Mouse (Mus musculus) midbrain, postnatal 0 days (tissue): ENCODE results near the gene Arl3. TPM values are rescaled to one million over a fixed set of nuclear protein-coding genes. Genes with fewer than 3 reads are reported as not detected.
A peak's percentile ranks its signal among the peaks of the same experiment; 100 is the strongest.
"Not testable (repeated sequence)": the region's sequence is repeated elsewhere in the genome, so short reads cannot be mapped to it uniquely, and the experiment has no call there.

Experiments
- ATAC-seq: fragments of 200-750 bp; cut with Nextera tagmentation; 2 replicates; pipeline ENCODE4 v1.8.0; 2017; ENCODE audit warnings: moderate number of reproducible peaks, mild to moderate bottlenecking, moderate TSS enrichment, moderate library complexity; ENCODE audit not compliant: low FRiP score
- DNase-seq: peaks from one replicate; pipeline ENCODE4 v3.0.0-alpha.2; 2015; ENCODE audit warnings: low spot score
- H3K27ac ChIP-seq: fragments of 300-500 bp; sonication (generic); 2 replicates; pipeline ENCODE4 v1.5.1; 2014; ENCODE audit warnings: low read depth, mild to moderate bottlenecking, low read length, mixed read lengths
- H3K27me3 ChIP-seq: fragments of 300-500 bp; sonication (generic); 2 replicates; pipeline ENCODE4 v1.6.1; 2014; ENCODE audit warnings: low read length, control low read depth, mixed read lengths; ENCODE audit not compliant: insufficient read depth
- H3K36me3 ChIP-seq: fragments of 300-500 bp; sonication (generic); 2 replicates; pipeline ENCODE4 v1.6.1; 2014; ENCODE audit warnings: low read length, control low read depth, mixed read lengths; ENCODE audit not compliant: insufficient read depth
- H3K4me1 ChIP-seq: fragments of 300-500 bp; sonication (generic); 2 replicates; pipeline ENCODE4 v1.6.1; 2014; ENCODE audit warnings: mild to moderate bottlenecking, control low read depth, antibody characterized with exemption, low read length, mixed read lengths; ENCODE audit not compliant: insufficient read depth
- H3K4me2 ChIP-seq: fragments of 300-500 bp; sonication (generic); 2 replicates; pipeline ENCODE4 v1.6.1; 2014; ENCODE audit warnings: low read depth, mild to moderate bottlenecking, low read length, mixed read lengths; ENCODE audit not compliant: poor library complexity, severe bottlenecking
- H3K4me3 ChIP-seq: fragments of 300-500 bp; sonication (generic); 2 replicates; pipeline ENCODE4 v1.5.1; 2014; ENCODE audit warnings: low read depth, mild to moderate bottlenecking, low read length, moderate library complexity
- H3K9ac ChIP-seq: fragments of 300-500 bp; sonication (generic); replicated peaks from 2 replicates; pipeline ENCODE4 v1.6.1; 2014; ENCODE audit warnings: mild to moderate bottlenecking, low read length, moderate library complexity, mixed read lengths; ENCODE audit not compliant: poor library complexity, severe bottlenecking
- H3K9me3 ChIP-seq: fragments of 300-500 bp; sonication (generic); 2 replicates; pipeline ENCODE4 v1.6.1; 2016; ENCODE audit warnings: low read length, control low read depth
- CTCF ChIP-seq: IDR thresholded peaks from 2 replicates; pipeline ENCODE4 v1.5.1; 2016; ENCODE audit warnings: antibody characterized with exemption, mild to moderate bottlenecking
- WGBS: fragments of 180-500 bp; shearing (Covaris S2); extraction: QIAGEN DNeasy Blood & Tissue Kit; methylation state at CpG from one replicate; pipeline ENCODE4 v1.1.7; 2014; 5-methylcytosine and 5-hydroxymethylcytosine counted together
- polyA plus RNA-seq: library from polyadenylated mRNA; unstranded; fragments of >200 nt; fragmentation: Nextera tagmentation; extraction: Ambion mirVana; gene quantifications from 2 replicates; pipeline ENCODE4 v1.2.1, GENCODE M21; 2015
- total RNA-seq: library from RNA; depleted of rRNA; stranded (reverse); fragments of >200 nt; gene quantifications from 2 replicates; pipeline ENCODE4 v1.2.3, GENCODE M21; 2014

Gene Arl3
- total and polyA plus RNA-seq, 2 experiments from 2014 or later: 109 to 194 TPM

DNA sequence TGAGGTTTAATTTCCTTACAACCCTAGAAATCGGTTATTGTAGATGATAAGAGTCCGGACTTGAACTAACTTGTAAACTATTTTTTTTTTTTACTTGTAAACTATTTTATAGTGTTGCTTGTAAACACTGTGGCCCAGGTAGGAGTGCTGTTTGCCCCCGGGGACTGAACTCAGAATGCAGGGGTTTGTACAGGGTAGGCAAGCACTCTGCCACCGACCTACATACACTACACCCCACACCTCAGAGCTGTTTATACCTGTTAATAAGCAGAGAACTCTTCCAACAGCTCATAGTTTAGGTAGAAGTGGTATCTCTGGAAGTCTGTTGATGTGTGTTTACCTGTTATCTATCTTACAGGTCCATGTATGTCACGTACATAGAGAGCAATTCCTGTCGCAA, 992 bp upstream of the Arl3 start:
- Histone ChIP-seq H3K27me3 (no peaks in the 10 kb centered on the region), H3K4me1 (no peaks in the 10 kb centered on the region), H3K36me3 (no peaks in the 10 kb centered on the region), H3K9ac (peak overlapping the region; percentile 70; the same call in 1 of the 2 replicates), H3K4me3 (peak overlapping the region; percentile 59), H3K4me2 (peak overlapping the region; percentile 73), H3K9me3 (no peaks in the 10 kb centered on the region), H3K27ac (0 out of 2 replicates have a peak overlapping the region, but pooled peaks have one; percentile 70)
- no peak for TF ChIP-seq CTCF
- ATAC-seq: no peak
- WGBS: 48% methylated on average over 6 of the region's 6 CpGs
- DNase-seq: no peak

DNA sequence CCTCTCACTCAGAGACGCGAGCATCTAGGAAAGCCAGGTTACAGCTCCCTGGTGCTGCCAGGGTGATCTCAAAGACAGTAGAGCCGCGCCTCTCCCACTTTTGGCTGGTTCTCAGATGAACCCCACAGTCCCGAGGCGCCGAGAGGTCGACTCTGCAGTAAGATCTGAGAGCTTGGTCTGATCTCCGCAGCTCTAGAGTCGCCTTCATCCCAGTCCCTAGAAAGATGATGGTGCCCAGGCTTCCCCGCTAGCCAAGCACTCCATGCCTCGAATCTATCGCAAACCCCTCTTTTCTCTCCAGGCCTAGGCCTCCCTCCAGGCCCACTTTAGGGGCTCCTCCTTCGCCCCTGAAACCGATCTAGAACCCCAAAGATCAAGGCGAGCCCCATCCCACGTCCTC, 450 bp downstream of the Arl3 start:
- H3K9ac ChIP-seq: peak overlapping the region; percentile 76
- H3K27ac ChIP-seq: peak overlapping the region; percentile 77
- DNase-seq: no peak
- H3K27me3 ChIP-seq: no peaks in the 10 kb centered on the region
- peak overlapping the region; percentile 59 for H3K4me3 ChIP-seq
- H3K4me2 ChIP-seq: peak overlapping the region; percentile 71
- under 1% methylated on average over 17 of the region's 17 CpGs for WGBS
- no peaks in the 10 kb centered on the region for H3K4me1 ChIP-seq
- H3K9me3 ChIP-seq: no peaks in the 10 kb centered on the region
- ATAC-seq: peak; percentile 18; the same call in 1 of the 2 replicates
- TF ChIP-seq CTCF: 0 out of 2 replicates have a peak, but pooled peaks have one; percentile 2
- H3K36me3 ChIP-seq: no peaks in the 10 kb centered on the region

DNA sequence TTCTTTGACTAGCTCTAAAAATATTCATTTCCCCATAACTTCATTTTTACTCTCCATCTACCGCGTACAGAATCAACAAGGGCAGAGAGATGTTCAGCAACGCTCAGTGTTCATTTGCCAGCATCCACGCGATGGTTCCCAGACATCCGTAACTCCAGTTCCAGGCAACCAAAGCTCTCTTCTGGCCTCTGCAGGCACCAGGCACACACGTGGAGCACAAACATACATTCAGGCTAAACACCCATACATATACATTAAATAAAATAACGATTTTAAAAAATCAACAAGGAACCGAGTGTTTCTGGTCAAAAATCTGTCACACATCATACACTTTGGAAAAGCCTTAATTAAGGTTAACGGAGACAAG, 1.1 kb downstream of the Arl3 start:
- Histone ChIP-seq H3K27me3 (no peaks in the 10 kb centered on the region), H3K36me3 (no peaks in the 10 kb centered on the region), H3K9ac (peak overlapping the region; percentile 76; the same call in 1 of the 2 replicates), H3K9me3 (no peaks in the 10 kb centered on the region), H3K4me3 (peak overlapping the region; percentile 59), H3K27ac (peak overlapping the region; percentile 77; the same call in 1 of the 2 replicates), H3K4me1 (no peaks in the 10 kb centered on the region), H3K4me2 (peak overlapping the region; percentile 71)
- 10% methylated on average over 10 of the region's 10 CpGs for WGBS
- ATAC-seq (no peak), DNase-seq (no peak)
- no peak; the same call in 1 of the 2 replicates for TF ChIP-seq CTCF

- peak overlapping the region; percentile 77; the same call in 1 of the 2 replicates for H3K27ac ChIP-seq
- not testable (repeated sequence) for H3K9ac ChIP-seq, H3K9me3 ChIP-seq, H3K4me1 ChIP-seq, H3K36me3 ChIP-seq, H3K27me3 ChIP-seq, ATAC-seq, DNase-seq
- WGBS: 69% methylated on average over 3 of the region's 3 CpGs
- peak overlapping the region; percentile 71 for H3K4me2 ChIP-seq
- peak overlapping the region; percentile 59 for H3K4me3 ChIP-seq
Measured at GRCm38 (mm10) chr19:46571211-46571877, 1.7 kb downstream of the Arl3 start.

GRCm38 (mm10) chr19:46564043-46564462, 8.9 kb downstream of the Arl3 start:
- no peak overlapping the region for H3K27ac ChIP-seq
- H3K4me1 ChIP-seq: no peaks in the 10 kb centered on the region
- no peak for ATAC-seq
- no peak overlapping the region for H3K4me2 ChIP-seq
- no peak overlapping the region for H3K4me3 ChIP-seq
- 74% methylated on average over 14 of the region's 14 CpGs for WGBS
- TF ChIP-seq CTCF: no peak
- DNase-seq: no peak
- H3K9me3 ChIP-seq: no peaks in the 10 kb centered on the region
- no peak overlapping the region for H3K9ac ChIP-seq
- no peaks in the 10 kb centered on the region; the same call in 1 of the 2 replicates for H3K36me3 ChIP-seq
- no peaks in the 10 kb centered on the region for H3K27me3 ChIP-seq

DNA sequence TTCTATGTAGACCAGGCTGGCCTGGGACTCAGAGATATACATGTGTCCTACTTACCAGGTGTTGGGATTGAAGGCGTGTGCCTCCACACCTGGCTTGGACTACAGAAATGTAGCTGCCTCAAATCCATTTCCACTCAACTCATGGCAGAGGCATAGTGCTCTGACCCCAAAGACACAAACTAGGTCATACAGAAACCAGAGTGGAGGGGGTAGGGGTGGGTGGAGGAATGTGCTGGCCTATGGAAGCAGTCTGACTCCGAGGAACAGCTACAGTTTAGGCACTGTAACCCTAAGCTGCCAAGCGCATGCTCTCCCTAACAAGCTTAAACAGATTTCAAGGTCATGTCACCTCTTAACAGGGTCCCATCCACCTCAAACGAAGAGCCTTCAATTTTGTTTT, 9.4 kb downstream of the Arl3 start:
- H3K36me3 ChIP-seq: no peaks in the 10 kb centered on the region; the same call in 1 of the 2 replicates
- H3K27ac ChIP-seq: no peak overlapping the region
- H3K4me3 ChIP-seq: no peak overlapping the region
- no peak overlapping the region for H3K9ac ChIP-seq
- WGBS: 79% methylated on average over 4 of the region's 4 CpGs
- no peaks in the 10 kb centered on the region for H3K4me1 ChIP-seq
- TF ChIP-seq CTCF: no peak
- no peaks in the 10 kb centered on the region for H3K27me3 ChIP-seq
- ATAC-seq (no peak), DNase-seq (no peak)
- H3K4me2 ChIP-seq: no peak overlapping the region
- H3K9me3 ChIP-seq: no peaks in the 10 kb centered on the region
